Mouse (Mus musculus) retina, embryonic 14.5 days (tissue): ENCODE measurements around the gene Gbp5.
"Not testable (repeated sequence)": the region's sequence is repeated elsewhere in the genome, so short reads cannot be mapped to it uniquely, and the experiment has no call there.

Experiments
- DNase-seq: peaks from one replicate; pipeline ENCODE4 v3.0.0-alpha.2; 2015; ENCODE audit warnings: low spot score

Gbp5 gene

GRCm38 (mm10) chr3:142542776-142543175, 49.0 kb downstream of the Gbp5 start:
- DNase-seq: not testable (repeated sequence)

- no peak for DNase-seq
Observed at GRCm38 (mm10) chr3:142546690-142547089, 52.9 kb downstream of the Gbp5 start.

GRCm38 (mm10) chr3:142550052-142550676, 56.4 kb downstream of the Gbp5 start:
- no peak for DNase-seq

GRCm38 (mm10) chr3:142554601-142555000, 60.8 kb downstream of the Gbp5 start:
- DNase-seq: no peak

- no peak for DNase-seq
Observed at GRCm38 (mm10) chr3:142555623-142556022, 61.8 kb downstream of the Gbp5 start.

- DNase-seq: no peak
Observed at GRCm38 (mm10) chr3:142559632-142560228, 66.0 kb downstream of the Gbp5 start, which contains the start of gene Gbp3. TSS of gene Gbp3 (plus strand) at chr3:142560026.

- peak; percentile 93 for DNase-seq
Observed at GRCm38 (mm10) chr3:142560296-142560948, 66.6 kb downstream of the Gbp5 start.

- no peak for DNase-seq
Observed at GRCm38 (mm10) chr3:142561045-142561646, 67.4 kb downstream of the Gbp5 start.

GRCm38 (mm10) chr3:142561666-142562065, 67.9 kb downstream of the Gbp5 start:
- DNase-seq: no peak

- not testable (repeated sequence) for DNase-seq
Observed at GRCm38 (mm10) chr3:142567490-142567889, 73.7 kb downstream of the Gbp5 start.

- DNase-seq: no peak
Observed at GRCm38 (mm10) chr3:142570738-142571137, 77.0 kb downstream of the Gbp5 start.
